Mouse (Mus musculus): ENCODE measurements around the gene Spata32.

DNA sequence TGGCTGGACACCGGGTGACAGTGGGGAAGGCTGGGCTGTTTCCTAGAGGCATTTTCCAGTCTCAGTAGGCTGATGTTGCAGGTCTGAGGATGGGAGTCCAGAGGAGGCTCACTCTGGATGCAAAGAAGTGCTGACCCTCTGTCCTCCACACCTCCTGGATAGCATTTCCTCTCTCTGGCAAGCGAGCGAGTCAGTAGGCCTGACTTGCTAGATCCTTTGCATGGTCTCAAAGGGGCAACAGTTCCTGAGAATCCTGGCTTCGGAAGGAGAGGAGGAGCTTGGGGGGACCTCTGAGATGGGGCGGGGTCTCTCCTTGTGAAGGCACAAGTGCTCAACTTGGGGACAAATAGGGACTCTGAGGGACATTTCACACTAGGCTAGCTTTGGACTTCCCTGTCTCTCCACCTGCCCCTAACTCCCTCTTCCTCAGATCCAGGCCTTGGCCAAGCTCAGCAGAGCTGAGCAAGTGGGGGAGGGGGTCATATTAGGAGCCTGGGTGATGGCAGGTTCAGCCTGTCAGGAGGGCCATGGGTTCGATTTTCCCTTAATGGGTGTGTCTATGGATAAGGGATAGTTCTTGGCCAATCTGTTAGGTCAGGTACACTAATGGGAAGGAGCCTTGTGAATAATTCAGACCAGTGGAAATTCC, 45.7 kb downstream of the Spata32 start:
- TF ChIP-seq CTCF (conservative IDR thresholded peaks at IDR 0.05; ENCODE audit: low read length) (no peak), POU5F1 (IDR thresholded peaks at IDR 0.05; ENCODE audit: borderline replicate concordance, low read length) (no peak)
